Mouse (Mus musculus): ENCODE results near the gene Hdac10. TPM values are rescaled to one million over a fixed set of nuclear protein-coding genes. Genes with fewer than 3 reads are reported as not detected.

The Hdac10 gene
- polyA plus RNA-seq, 1 experiment from 2014 or later: 12.7 TPM

DNA sequence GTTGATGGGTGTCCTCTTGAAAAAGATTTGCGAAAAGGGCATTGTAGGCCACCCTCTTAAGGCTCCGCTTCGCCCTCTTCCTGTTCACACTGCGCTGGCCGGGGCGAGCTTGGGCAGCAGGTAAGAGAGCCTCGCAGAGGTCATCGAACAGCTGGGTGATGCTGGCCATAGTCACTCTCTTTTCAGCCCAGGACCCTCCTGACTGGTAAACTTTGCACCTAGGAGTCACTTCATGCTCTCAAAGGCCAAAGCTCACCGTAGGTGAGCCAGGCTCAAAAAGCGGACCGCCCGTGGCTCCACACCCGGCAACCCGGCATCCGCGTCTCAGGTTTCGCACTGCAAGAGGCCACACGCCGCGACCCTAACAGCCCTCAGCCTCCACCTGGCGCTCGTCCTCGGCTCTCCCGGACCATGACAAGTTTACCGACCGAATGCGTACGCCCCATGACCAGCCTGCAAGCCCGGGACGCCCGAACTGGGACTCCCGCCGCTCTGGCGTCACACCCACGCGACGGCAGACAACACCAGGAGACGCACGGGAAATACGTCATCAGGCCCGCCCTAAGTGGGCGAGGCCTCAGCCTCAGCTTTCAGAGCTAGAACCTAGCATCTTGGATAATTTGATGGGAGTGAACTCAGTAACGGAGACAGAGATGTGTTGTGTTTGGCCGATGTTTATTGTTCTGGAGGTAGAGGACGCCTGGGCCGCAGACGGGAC, 5.7 kb downstream of the Hdac10 start, which contains the start of gene Tubgcp6:
Tubgcp6 (minus strand) TSS at position 464 of the 718 bp plus-strand sequence.
- Histone ChIP-seq H3K27ac (ENCODE audit: poor library complexity, severe bottlenecking) (peak within 1 kb of the TSS; percentile 53; the same call in 1 of the 2 replicates), H3K4me3 (peak within 1 kb of the TSS; percentile 90), H3K27me3 (replicated peaks) (no peaks in the 10 kb centered on the region), H3K9me3 (replicated peaks) (no peaks in the 10 kb centered on the region), H3K36me3 (peaks cover 29% of the 10 kb centered on the region), H3K9ac (peak within 1 kb of the TSS; percentile 85), H3K4me2 (peak within 1 kb of the TSS; percentile 96), H3K4me1 (replicated peaks) (peaks cover 36% of the 10 kb centered on the region)
- WGBS: under 1% methylated on average over 47 of the region's 47 CpGs
- ATAC-seq (ENCODE audit: insufficient number of reproducible peaks, low FRiP score): peak; percentile 89

DNA sequence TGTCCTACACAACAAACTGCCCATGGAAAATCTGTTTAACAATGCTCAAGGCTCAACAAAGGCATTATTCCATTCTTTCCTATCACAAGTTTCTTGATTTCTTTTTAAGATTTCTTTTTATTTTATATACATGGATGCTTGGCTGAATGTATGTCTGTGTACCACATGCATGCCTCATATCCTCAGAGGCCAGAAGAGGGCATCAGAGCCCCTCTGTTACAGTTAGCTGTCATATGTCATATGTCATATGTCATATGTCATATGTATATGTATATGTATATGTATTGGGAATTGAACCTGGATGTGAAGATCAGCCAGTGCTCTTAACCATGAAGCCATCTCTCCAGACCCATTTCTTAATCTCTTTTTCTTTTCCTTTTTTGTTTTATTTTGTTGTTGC, 10.5 kb downstream of the Hdac10 start:
- H3K9me3 ChIP-seq (replicated peaks): no peaks in the 10 kb centered on the region
- H3K36me3 ChIP-seq: peaks cover 62% of the 10 kb centered on the region
- no peaks in the 10 kb centered on the region for H3K27me3 ChIP-seq (replicated peaks)
- H3K9ac ChIP-seq: no peak overlapping the region
- ATAC-seq (ENCODE audit: insufficient number of reproducible peaks, low FRiP score): no peak
- H3K4me2 ChIP-seq: no peak overlapping the region
- H3K4me3 ChIP-seq: no peak overlapping the region
- H3K4me1 ChIP-seq (replicated peaks): peaks cover 23% of the 10 kb centered on the region
- no peak overlapping the region for H3K27ac ChIP-seq (ENCODE audit: poor library complexity, severe bottlenecking)

DNA sequence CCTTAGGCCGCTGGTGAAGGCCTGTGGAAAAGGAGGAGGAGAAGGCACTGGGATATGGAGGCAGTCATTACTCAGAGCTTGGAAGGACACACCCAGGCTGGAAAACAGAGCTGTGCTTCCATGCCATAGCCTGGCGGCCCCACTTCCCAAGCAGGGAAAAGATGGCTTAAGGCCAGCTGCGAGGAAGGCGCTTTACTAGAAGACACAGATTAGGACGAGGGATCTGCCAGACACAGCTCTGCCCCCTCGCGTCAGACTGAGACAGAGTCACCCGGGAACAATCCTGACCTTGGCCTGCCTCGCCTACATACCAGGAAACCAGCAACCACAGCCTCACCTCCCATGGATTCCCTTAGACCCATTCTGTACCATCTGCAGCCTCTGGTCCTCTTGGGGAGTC, 18.4 kb downstream of the Hdac10 start:
- H3K9me3 ChIP-seq (replicated peaks): no peaks in the 10 kb centered on the region
- H3K4me2 ChIP-seq: no peak overlapping the region
- no peak overlapping the region for H3K4me3 ChIP-seq
- no peaks in the 10 kb centered on the region for H3K4me1 ChIP-seq (replicated peaks)
- no peak overlapping the region for H3K9ac ChIP-seq
- H3K27me3 ChIP-seq (replicated peaks): no peaks in the 10 kb centered on the region
- WGBS: 67% methylated on average over 9 of the region's 9 CpGs
- no peak overlapping the region for H3K27ac ChIP-seq (ENCODE audit: poor library complexity, severe bottlenecking)
- no peak for ATAC-seq (ENCODE audit: insufficient number of reproducible peaks, low FRiP score)
- peaks cover 88% of the 10 kb centered on the region for H3K36me3 ChIP-seq

DNA sequence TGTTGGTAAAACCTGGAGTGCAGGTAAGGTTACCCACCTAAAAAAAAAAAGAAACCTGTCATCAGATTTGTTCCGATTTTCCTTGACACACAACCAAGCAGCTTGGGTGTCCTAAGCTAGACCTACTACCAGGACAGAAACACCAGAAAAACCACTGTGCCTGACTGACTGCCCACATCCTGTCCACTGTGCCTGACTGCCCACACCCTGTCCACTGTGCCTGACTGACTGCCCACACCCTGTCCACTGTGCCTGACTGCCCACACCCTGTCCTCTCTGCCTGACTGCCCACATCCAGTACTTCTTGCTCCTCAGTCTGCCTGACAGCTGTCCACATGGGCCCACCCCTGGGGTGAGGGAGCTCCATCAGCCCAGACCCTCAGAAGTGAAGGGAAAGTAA, 21.5 kb downstream of the Hdac10 start:
- Histone ChIP-seq H3K4me3 (no peak overlapping the region), H3K9ac (no peak overlapping the region), H3K36me3 (peaks cover 96% of the 10 kb centered on the region), H3K4me1 (replicated peaks) (no peaks in the 10 kb centered on the region), H3K9me3 (replicated peaks) (no peaks in the 10 kb centered on the region), H3K27me3 (replicated peaks) (no peaks in the 10 kb centered on the region), H3K4me2 (no peak overlapping the region), H3K27ac (ENCODE audit: poor library complexity, severe bottlenecking) (no peak overlapping the region)
- no peak for ATAC-seq (ENCODE audit: insufficient number of reproducible peaks, low FRiP score)
- 83% methylated on average over 1 of the region's 1 CpGs for WGBS

DNA sequence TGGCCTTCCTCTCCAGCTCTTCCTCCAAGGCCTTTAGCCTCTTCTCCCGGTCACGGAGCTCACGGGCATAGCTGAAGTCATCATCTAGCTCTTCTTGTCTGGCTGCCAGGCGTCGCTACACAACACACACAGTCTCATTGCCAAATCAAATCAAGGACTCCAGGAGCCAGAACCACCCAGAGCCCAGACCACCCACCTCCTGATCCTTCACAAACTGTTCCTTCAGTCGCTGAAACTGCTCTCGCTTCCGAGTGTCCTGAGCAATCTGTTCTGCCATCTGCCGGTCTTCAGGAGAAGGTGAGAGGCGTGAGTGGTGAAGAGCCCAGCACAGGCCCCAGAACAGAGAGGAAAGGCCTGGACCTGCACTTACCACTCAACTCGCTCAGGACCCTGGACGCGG, 22.4 kb downstream of the Hdac10 start:
- no peak for ATAC-seq (ENCODE audit: insufficient number of reproducible peaks, low FRiP score)
- H3K36me3 ChIP-seq: peaks cover 99% of the 10 kb centered on the region

DNA sequence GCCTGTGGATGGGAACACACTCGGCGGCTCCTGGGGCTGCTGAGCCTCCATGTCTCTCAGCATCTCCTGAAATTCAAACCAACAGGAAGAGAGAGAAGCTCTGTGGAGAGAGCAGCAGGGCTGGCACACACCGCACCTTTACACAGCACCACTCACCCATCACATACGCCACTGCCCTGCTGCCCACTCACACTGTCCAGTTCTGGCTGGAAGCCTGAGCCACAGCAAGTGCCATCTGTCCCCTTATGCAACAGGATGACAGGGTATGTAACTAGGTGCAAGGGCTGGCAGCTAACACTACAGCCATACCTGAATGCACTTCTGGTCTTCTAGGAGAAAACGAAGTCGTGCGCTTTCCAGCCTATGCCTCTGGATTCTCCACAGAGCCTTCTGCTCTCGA, 24.1 kb downstream of the Hdac10 start:
- ATAC-seq (ENCODE audit: insufficient number of reproducible peaks, low FRiP score): no peak

More for the DNA sequence above, 22.4 kb downstream of the Hdac10 start:
- Histone ChIP-seq H3K4me1 (replicated peaks) (no peaks in the 10 kb centered on the region), H3K4me2 (no peak overlapping the region), H3K9ac (no peak overlapping the region), H3K4me3 (no peak overlapping the region), H3K9me3 (replicated peaks) (no peaks in the 10 kb centered on the region), H3K27ac (ENCODE audit: poor library complexity, severe bottlenecking) (no peak overlapping the region), H3K27me3 (replicated peaks) (no peaks in the 10 kb centered on the region)
- WGBS: 89% methylated on average over 13 of the region's 13 CpGs

DNA sequence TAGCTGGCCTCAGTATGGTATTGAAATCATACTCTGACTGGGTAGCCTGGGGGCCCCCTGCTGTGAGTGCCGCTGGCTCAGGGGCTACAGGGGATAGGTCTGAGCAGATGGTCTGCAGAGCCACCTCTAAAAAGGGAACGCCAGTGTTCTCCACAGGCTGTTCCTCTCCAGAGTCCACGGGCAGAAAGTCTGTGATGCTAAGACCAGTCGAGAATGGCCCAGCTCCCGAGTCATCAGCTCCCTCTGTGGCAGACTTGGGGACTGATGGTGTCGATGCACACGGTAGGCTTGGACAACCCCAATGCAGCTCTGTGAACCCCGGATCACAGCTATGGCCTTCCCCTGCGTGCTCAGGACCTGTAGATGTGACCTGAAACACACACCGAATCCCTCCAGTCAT, 24.6 kb downstream of the Hdac10 start:
- H3K27me3 ChIP-seq (replicated peaks): no peaks in the 10 kb centered on the region
- no peak overlapping the region for H3K9ac ChIP-seq
- no peak for ATAC-seq (ENCODE audit: insufficient number of reproducible peaks, low FRiP score)
- WGBS: 85% methylated on average over 10 of the region's 10 CpGs
- H3K4me1 ChIP-seq (replicated peaks): no peaks in the 10 kb centered on the region
- no peak overlapping the region for H3K4me2 ChIP-seq
- H3K36me3 ChIP-seq: peaks cover 99% of the 10 kb centered on the region
- H3K9me3 ChIP-seq (replicated peaks): no peaks in the 10 kb centered on the region
- H3K4me3 ChIP-seq: no peak overlapping the region
- no peak overlapping the region for H3K27ac ChIP-seq (ENCODE audit: poor library complexity, severe bottlenecking)

More for the DNA sequence above, 24.1 kb downstream of the Hdac10 start:
- Histone ChIP-seq H3K4me1 (replicated peaks) (no peaks in the 10 kb centered on the region), H3K9me3 (replicated peaks) (no peaks in the 10 kb centered on the region), H3K4me2 (no peak overlapping the region), H3K27me3 (replicated peaks) (no peaks in the 10 kb centered on the region), H3K36me3 (peaks cover 99% of the 10 kb centered on the region), H3K27ac (ENCODE audit: poor library complexity, severe bottlenecking) (no peak overlapping the region), H3K4me3 (no peak overlapping the region), H3K9ac (no peak overlapping the region)
- 91% methylated on average over 8 of the region's 8 CpGs for WGBS

DNA sequence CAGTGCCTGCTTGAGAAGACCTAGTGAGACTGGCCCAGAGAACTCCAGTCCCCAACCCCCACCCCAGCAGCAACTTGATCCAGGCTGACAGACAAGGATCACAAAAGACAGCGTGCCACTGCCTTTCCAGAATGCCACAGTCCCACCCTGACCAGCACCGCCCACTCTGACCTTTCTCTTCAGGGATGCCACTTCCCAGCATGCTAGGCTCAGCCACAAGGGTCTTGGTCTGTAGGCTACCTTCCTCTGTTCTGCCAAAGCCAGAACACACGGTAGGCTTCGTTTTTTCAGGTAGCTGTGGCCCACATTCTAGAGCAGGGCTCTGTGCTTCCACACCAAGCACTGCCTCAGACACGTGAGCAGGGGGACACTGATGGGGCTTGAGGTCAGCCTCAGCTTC, 25.9 kb downstream of the Hdac10 start:
- H3K9me3 ChIP-seq (replicated peaks): no peaks in the 10 kb centered on the region
- no peak overlapping the region for H3K9ac ChIP-seq
- H3K27ac ChIP-seq (ENCODE audit: poor library complexity, severe bottlenecking): no peak overlapping the region
- H3K4me3 ChIP-seq: no peak overlapping the region
- WGBS: 76% methylated on average over 5 of the region's 5 CpGs
- no peak for ATAC-seq (ENCODE audit: insufficient number of reproducible peaks, low FRiP score)
- no peaks in the 10 kb centered on the region for H3K4me1 ChIP-seq (replicated peaks)
- peaks cover 98% of the 10 kb centered on the region for H3K36me3 ChIP-seq
- no peak overlapping the region for H3K4me2 ChIP-seq
- H3K27me3 ChIP-seq (replicated peaks): no peaks in the 10 kb centered on the region

DNA sequence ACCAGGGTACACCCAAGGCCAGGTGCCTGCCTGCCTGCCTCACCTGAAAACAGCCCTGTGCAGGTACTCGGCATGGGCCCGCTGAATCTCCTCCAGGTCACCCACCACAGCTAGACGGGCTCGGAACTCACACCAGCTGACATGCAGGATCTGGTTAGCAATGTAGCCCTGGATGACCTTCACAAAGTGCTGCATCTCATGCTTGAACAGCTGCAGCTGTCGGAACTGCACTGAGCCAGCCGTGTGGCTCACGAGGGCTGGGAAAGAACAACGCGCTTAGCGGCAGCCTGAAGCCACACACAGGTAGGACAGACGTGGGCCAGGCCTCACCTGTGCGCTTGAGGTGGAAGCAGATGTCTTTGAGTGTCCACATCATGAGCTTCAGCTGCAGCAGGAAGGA, 27.7 kb downstream of the Hdac10 start:
- H3K36me3 ChIP-seq: peaks cover 98% of the 10 kb centered on the region
- WGBS: 92% methylated on average over 12 of the region's 12 CpGs
- ATAC-seq (ENCODE audit: insufficient number of reproducible peaks, low FRiP score): no peak
- no peak overlapping the region for H3K4me2 ChIP-seq
- H3K4me1 ChIP-seq (replicated peaks): no peaks in the 10 kb centered on the region
- no peaks in the 10 kb centered on the region for H3K27me3 ChIP-seq (replicated peaks)
- H3K9me3 ChIP-seq (replicated peaks): no peaks in the 10 kb centered on the region
- H3K4me3 ChIP-seq: no peak overlapping the region
- H3K27ac ChIP-seq (ENCODE audit: poor library complexity, severe bottlenecking): no peak overlapping the region
- H3K9ac ChIP-seq: no peak overlapping the region

DNA sequence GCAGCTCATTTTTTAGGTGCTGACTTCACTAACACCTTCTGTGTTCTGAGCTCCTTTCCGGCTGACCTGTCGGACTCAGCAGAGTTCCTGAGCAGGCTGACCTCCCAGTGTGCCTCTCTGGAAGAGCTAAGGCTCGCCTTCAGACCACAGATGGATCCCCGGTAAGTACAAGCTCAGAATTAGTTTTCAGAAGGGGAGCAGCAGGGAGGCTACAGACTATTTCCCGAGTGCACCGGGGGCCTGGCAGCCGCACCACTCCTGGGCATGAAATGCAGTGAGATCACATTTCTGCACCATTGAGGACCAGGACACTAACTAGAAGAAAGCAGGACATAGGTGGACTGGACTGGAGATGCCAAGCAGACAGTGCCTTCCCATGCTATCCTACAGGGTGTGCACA, 29.9 kb downstream of the Hdac10 start:
- H3K9me3 ChIP-seq (replicated peaks): no peaks in the 10 kb centered on the region
- no peak overlapping the region for H3K4me2 ChIP-seq
- no peaks in the 10 kb centered on the region for H3K27me3 ChIP-seq (replicated peaks)
- ATAC-seq (ENCODE audit: insufficient number of reproducible peaks, low FRiP score): no peak
- H3K9ac ChIP-seq: no peak overlapping the region
- no peaks in the 10 kb centered on the region for H3K4me1 ChIP-seq (replicated peaks)
- 84% methylated on average over 7 of the region's 7 CpGs for WGBS
- peaks cover 99% of the 10 kb centered on the region for H3K36me3 ChIP-seq
- H3K27ac ChIP-seq (ENCODE audit: poor library complexity, severe bottlenecking): no peak overlapping the region
- no peak overlapping the region for H3K4me3 ChIP-seq

DNA sequence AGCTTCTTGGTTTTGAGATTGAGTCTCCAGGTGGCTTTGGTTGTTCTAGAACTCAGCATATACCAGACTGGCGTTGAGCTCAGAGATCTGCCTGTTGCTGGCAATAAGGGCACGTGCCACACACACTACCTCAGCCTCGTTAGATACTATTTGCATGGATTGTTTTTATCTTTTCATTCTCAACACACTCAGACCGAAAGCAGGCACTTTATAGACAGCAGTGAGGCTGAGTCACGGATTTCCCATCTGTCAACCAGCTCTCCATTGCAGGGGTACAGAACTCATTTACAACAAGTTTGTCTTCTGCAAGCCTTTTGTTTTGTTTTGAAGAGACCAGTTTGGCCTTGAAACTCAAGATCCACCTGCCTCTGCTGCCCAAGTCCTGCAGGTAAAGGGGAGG, 31.1 kb downstream of the Hdac10 start:
- Histone ChIP-seq H3K9ac (no peak overlapping the region), H3K4me1 (replicated peaks) (no peaks in the 10 kb centered on the region), H3K9me3 (replicated peaks) (no peaks in the 10 kb centered on the region), H3K27ac (ENCODE audit: poor library complexity, severe bottlenecking) (no peak overlapping the region), H3K36me3 (peaks cover 99% of the 10 kb centered on the region), H3K4me3 (no peak overlapping the region), H3K27me3 (replicated peaks) (no peaks in the 10 kb centered on the region), H3K4me2 (no peak overlapping the region)
- no peak for ATAC-seq (ENCODE audit: insufficient number of reproducible peaks, low FRiP score)
- WGBS: 92% methylated on average over 5 of the region's 5 CpGs

DNA sequence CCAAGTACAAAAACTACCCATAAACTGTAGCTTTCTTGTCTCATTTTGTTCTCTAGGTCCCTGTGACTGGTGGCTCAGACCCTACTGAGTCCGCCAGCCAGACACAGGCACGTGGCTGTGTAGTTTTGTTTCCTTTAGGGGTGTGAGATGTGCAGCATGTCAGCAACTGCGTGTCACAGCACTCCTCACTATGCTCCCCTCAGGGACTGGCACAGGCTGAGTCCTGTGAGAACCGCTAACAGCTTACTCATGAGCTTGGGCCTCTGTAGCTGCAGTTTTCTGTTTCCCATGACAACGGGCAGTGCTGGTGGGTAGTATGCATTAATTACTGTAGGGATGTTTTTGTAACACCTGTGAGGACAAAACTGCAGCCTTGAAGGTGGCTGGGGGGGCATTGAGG, 36.3 kb downstream of the Hdac10 start:
- 78% methylated on average over 5 of the region's 5 CpGs for WGBS

More for the DNA sequence above, 36.3 kb downstream of the Hdac10 start:
- H3K9ac ChIP-seq: no peak overlapping the region
- no peak overlapping the region for H3K4me3 ChIP-seq
- ATAC-seq (ENCODE audit: insufficient number of reproducible peaks, low FRiP score): no peak
- no peak overlapping the region for H3K4me2 ChIP-seq
- peaks cover 48% of the 10 kb centered on the region for H3K36me3 ChIP-seq
- no peaks in the 10 kb centered on the region for H3K9me3 ChIP-seq (replicated peaks)
- no peak overlapping the region for H3K27ac ChIP-seq (ENCODE audit: poor library complexity, severe bottlenecking)
- peaks cover 19% of the 10 kb centered on the region for H3K4me1 ChIP-seq (replicated peaks)
- no peaks in the 10 kb centered on the region for H3K27me3 ChIP-seq (replicated peaks)
